Mouse (Mus musculus) cortical plate, adult 2 months (tissue): ENCODE measurements around the gene Allc.

Experiments
- CTCF ChIP-seq: fragments of 200-500 bp; IDR thresholded peaks from 2 replicates; pipeline ENCODE4 v1.5.1; 2011; ENCODE audit warnings: mild to moderate bottlenecking, control low read depth, low read length; ENCODE audit not compliant: insufficient read depth; ENCODE audit errors: extremely low read depth
- POLR2A ChIP-seq: fragments of 200-500 bp; IDR thresholded peaks from 2 replicates; pipeline ENCODE4 v1.6.1; 2011; ENCODE audit warnings: mild to moderate bottlenecking, low read length, control low read depth; ENCODE audit not compliant: insufficient read depth; ENCODE audit errors: extremely low read depth

DNA sequence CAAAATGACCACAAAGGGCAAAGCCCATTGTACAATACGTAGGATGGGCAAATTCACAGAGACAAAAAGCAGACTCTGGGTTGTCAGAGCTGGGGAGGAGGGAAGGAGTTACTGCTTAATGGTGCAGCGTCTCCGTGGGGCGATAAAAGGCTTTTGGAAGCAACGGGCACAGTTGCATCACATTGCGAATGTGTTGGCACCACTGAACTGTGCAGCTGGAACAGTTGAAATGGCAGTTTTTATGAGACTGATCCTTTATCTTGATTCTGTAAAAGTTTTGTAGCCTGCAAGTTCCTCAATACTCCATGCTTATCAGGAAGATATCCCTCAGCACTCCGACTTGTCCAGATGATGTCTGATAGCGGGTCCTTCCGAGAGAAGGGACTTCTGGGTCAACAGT is 15.4 kb upstream of the Allc start:
- TF ChIP-seq CTCF (no peak), POLR2A (no peak)
